Mouse (Mus musculus) E14TG2a.4 (cell line): Measurements from ENCODE around the gene Hagh.

Experiments
- CTCF ChIP-seq: conservative IDR thresholded peaks from 2 replicates; pipeline ENCODE4 v1.5.1; 2014; ENCODE audit warnings: low read length
- NANOG ChIP-seq: IDR thresholded peaks from 2 replicates; pipeline ENCODE4 v1.6.1; 2014; ENCODE audit warnings: borderline replicate concordance, low read length, mixed read lengths
- POU5F1 ChIP-seq: IDR thresholded peaks from 2 replicates; pipeline ENCODE4 v1.6.1; 2014; ENCODE audit warnings: low read length, borderline replicate concordance

- no peak for TF ChIP-seq CTCF
- TF ChIP-seq NANOG: no peak
- no peak for TF ChIP-seq POU5F1
Measured at GRCm38 (mm10) chr17:24851381-24852125, 11.6 kb downstream of the Hagh start.
